Mouse (Mus musculus) layer of hippocampus, adult 18-20 months (tissue): Measurements from ENCODE around the gene Slc12a9. TPM values are rescaled to one million over a fixed set of nuclear protein-coding genes. Genes with fewer than 3 reads are reported as not detected.
A peak's percentile ranks its signal among the peaks of the same experiment; 100 is the strongest.

Experiments
- DNase-seq, 2 experiments: peaks; one replicate each; pipeline ENCODE4 v3.0.0; 2022; ENCODE audit warnings: low spot score in 2 of 2
- total RNA-seq, 2 experiments: library from RNA; stranded (reverse); gene quantifications; 2 replicates each; pipeline ENCODE4 v1.2.3; 2021

Slc12a9 gene
- total RNA-seq, 2 experiments from 2014 or later, result 21.6 to 23.7 TPM

GRCm38 (mm10) chr5:137346983-137347382 lies 13.6 kb upstream of the Slc12a9 start:
- DNase-seq, result no peak

DNA sequence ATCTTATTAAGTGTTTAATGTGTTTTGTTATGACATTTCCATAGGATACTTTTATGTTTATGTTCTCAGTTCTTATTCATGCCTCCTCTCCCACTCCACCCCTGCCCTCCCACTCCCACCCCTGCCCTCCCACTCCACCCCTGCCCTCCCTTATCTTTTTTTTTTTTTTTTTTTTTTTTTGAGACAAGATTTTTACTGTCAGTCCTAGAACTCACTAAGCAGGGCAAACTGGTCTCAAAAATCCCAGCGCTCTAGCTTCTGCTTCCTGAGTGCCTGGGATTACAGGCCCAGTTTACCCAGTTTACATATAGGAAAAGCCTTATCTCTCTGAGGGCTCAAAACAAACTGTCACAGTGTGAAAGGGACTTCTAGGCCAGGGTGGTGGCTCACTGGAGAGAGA lies 13.0 kb upstream of the Slc12a9 start:
- no peak for DNase-seq

DNA sequence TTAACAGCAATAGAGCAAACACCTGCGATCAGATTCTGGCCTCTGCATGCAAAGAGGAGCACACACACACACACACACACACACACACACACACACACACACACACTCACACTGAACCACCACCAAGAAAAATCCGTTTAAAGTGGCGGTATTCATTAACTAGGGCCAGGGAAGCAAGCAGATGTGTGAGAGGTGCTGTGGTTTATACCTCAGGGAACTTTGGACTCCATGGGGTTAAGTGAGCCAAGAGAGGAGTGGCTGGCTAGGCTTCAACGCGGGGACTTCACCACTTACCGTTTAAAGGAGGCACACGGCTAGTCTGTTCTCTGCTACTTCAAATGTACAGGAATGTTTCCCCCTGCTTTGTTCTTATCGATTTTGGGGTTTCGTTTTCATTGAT lies 12.4 kb upstream of the Slc12a9 start:
- no peak for DNase-seq

DNA sequence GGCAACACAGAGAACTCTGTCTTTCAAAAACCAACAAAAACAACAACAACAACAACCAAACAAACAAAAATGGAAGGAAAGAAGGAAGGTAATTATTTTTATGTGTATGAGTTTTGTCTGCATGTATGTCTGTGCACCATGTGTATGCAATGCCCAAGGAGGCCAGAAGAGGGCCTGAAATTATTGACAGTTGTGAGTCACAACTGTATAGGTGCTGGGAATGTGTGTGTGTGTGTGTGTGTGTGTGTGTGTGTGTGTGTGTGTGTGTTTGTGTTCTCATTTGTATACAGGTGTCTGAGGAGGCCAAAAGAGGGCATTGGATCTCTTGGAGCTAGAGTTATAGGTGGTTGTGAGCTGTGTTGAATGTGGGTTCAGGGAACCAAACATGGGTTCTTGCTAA lies 10.5 kb upstream of the Slc12a9 start:
- DNase-seq, result no peak

DNA sequence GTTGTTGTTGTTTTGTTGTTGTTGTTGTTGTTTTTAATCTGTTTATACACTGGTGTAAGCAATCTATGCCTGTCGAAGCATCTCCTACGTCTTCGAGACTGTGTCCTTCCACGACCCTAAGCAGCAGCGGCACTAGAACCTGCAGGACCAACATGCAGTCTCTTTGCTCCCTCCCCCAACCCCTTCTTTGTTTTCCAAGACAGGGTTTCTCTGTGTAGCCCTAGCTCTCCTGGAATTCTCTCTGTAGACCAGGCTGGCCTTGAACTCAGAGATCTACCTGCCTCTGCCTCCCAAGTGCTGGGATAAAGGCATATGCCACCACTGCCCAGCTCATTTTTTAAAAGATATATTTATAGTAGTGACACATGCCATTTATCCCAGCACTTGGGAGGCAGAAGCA lies 10.0 kb upstream of the Slc12a9 start:
- no peak for DNase-seq

- DNase-seq, result no peak
Measured at GRCm38 (mm10) chr5:137342407-137343012, 9.1 kb upstream of the Slc12a9 start.

DNA sequence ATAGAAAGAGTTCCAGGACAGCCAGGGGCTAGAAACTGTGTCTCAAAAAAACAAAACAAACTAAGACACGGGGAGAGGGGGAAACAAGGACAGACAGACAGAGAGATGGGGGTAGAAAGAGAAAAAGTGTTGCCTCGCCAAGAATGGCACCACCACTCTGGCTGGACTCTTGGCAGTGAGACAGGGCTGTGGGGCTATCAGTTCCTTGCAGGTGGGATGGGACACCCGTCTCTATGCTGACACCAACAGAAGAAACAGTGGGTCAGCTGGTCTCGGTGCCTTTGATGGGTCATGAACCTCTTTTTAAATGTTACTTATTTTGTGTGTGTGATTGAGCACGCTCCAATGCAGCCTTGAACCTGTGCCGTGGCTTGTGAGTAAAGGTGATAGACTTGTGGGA lies 6.8 kb upstream of the Slc12a9 start:
- no peak for DNase-seq

GRCm38 (mm10) chr5:137339290-137339979 lies 6.0 kb upstream of the Slc12a9 start:
- no peak for DNase-seq

- DNase-seq, result no peak
Measured at GRCm38 (mm10) chr5:137338663-137339289, 5.4 kb upstream of the Slc12a9 start.

DNA sequence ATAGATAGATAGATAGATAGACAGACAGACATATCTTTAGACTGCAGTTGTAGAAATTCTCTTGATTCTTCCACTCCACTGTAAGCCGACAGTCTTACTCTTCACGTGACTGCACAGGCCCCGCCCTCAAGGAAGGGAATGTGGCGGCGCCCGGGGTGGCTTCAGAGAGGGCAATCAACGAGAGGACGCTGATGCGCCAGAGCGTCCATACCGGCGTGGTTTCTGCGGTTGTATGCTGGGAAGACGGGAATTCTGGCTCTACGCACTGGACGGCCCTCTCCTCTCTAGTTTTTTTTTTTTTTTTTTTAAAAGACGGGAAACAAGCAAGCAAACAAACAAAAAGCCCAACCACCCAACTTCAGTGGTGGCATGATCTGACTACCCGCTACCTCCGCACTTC lies 4.9 kb upstream of the Slc12a9 start:
- DNase-seq, result peak; percentile 88 to 94

GRCm38 (mm10) chr5:137337190-137337589 lies 3.8 kb upstream of the Slc12a9 start:
- no peak for DNase-seq

DNA sequence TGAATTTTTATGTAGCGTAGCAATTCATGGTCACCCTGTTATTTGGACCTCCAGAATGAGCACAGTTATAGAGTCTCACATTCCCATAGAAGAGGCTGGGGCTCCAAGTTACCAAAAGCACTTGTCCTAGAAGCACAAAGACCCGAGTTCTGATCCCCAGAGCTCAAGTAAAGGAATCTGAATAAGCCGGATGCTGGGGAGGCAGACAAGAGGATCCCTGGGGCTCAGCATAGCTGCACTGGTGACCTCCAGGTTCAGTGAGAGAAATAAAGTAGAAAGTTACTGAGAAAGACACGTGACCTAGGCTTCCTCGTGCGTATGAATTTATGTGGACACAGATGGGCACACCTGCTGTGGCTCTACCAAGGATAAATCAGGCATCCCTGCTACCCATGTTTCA lies 1.7 kb upstream of the Slc12a9 start:
- no peak for DNase-seq

DNA sequence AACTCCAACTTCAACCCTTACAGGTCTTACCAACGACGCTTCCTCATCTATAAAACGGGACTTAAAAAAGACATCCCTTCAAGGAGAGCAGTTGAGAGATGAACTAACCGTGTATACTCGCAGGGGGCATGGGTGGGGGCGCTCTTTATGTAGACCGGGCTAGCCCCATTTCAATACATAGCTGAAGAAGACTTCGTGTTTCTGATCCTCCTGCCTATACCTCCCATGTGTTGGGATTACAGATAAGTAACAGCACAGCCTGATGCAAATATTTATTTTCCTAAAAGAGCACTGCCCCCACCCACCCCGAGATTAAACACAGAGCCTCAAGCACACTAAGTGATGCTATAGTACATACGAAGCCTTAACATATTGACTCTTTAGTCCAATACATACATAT lies 920 bp upstream of the Slc12a9 start:
- no peak for DNase-seq

GRCm38 (mm10) chr5:137332857-137333511 lies 413 bp downstream of the Slc12a9 start:
- no peak for DNase-seq

DNA sequence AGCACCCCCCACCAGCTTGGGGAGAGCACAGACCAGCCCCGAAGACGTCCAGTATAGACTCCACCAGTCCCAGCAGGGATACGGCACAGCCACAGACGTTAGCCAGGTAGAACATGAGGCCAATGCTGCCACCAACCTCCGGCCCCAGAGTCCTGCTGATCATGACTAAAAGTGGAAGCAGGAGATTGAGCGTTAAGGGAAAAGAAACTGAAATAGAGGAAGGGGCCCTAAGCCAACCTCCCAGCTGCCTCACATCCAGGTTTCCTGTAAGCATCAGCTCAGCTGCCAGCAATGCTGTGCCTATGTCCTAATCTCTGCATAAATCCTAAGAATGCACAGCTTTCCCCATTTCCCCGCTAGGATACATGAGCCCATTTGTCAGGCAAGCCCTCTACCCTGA lies 2.5 kb downstream of the Slc12a9 start:
- DNase-seq, result no peak

DNA sequence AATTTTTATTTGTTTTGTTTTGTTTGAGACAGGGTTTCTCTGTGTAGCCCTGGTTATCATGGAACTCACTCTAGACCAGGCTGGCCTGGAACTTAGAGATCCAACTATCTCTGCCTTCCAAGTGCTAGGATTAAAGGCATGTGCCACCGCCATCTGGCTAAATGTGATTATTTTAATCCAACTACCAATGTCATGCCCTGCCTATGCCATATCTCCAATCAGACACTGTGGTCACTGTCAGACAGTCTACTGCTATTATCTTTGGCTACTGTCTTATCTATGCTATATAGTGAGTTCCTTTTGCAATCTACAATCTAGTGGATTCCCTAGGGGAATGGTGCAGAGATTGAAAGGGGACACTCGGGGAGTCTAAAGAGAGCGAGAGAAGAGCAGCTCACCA lies 12.4 kb downstream of the Slc12a9 start:
- no peak for DNase-seq

- no peak for DNase-seq
Measured at GRCm38 (mm10) chr5:137318570-137318969, 14.8 kb downstream of the Slc12a9 start.

DNA sequence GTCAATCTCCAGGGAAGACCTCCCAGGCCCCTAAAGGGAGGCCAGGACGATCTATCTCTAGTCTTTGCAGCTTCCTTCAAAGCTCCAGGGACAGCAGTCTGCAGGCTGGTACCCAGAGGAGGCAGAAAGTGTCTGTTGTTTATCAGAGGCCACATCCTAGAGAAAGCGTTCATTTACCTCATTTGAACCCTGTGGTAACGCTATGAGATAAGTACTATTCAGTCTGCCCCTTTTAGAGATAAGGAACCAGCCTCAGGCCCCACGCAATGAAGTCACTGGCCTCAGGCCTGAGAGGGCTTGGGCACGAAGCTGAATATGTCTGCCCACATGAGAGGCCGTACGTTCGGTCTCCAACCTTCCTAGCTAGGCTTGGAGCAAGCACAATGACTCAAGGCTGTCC lies 16.0 kb downstream of the Slc12a9 start:
- DNase-seq, result no peak

GRCm38 (mm10) chr5:137315084-137315903 lies 18.1 kb downstream of the Slc12a9 start:
- DNase-seq, result no peak

- peak in 1 of 2 experiments; percentile 54 for DNase-seq
Measured at GRCm38 (mm10) chr5:137314193-137315083, 19.0 kb downstream of the Slc12a9 start, which contains the start of gene Trip6. Gene Trip6, minus strand, starts transcription at chr5:137314404.
